Mouse (Mus musculus) C2C12 (cell line): ENCODE measurements around the gene Tcf7l1. TPM values are rescaled to one million over a fixed set of nuclear protein-coding genes. Genes with fewer than 3 reads are reported as not detected.

Source experiments
- H3K27me3 ChIP-seq: one replicate; pipeline ENCODE4 v1.6.1; 2011; ENCODE audit not compliant: control insufficient read depth, insufficient read depth, insufficient read length
- H3K36me3 ChIP-seq: one replicate; pipeline ENCODE4 v1.6.1; 2011; ENCODE audit not compliant: control insufficient read depth, insufficient read depth
- H3K4me3 ChIP-seq: one replicate; pipeline ENCODE4 v1.5.1; 2011; ENCODE audit warnings: mild to moderate bottlenecking, control low read depth; ENCODE audit not compliant: poor library complexity, insufficient read depth, severe bottlenecking
- H3K79me2 ChIP-seq: one replicate; pipeline ENCODE4 v1.6.1; 2011; ENCODE audit not compliant: control insufficient read depth, insufficient read depth
- H3K79me3 ChIP-seq: one replicate; pipeline ENCODE4 v1.6.1; 2011; ENCODE audit warnings: low read depth, control low read depth
- H3ac ChIP-seq: one replicate; pipeline ENCODE3; 2011; ENCODE audit warnings: low read depth; ENCODE audit not compliant: control insufficient read depth, insufficient read length
- CEBPB ChIP-seq: IDR thresholded peaks from one replicate; pipeline ENCODE4 v1.6.1; 2011; ENCODE audit warnings: low read depth, mild to moderate bottlenecking, control low read depth, moderate library complexity
- CTCF ChIP-seq: IDR thresholded peaks from one replicate; pipeline ENCODE4 v1.5.1; 2011; ENCODE audit not compliant: control insufficient read depth, insufficient read depth, insufficient read length
- FOSL1 ChIP-seq: IDR thresholded peaks from one replicate; pipeline ENCODE4 v1.8.0; 2011; ENCODE audit warnings: mild to moderate bottlenecking, low read length; ENCODE audit not compliant: poor library complexity, insufficient read depth, severe bottlenecking
- MAX ChIP-seq: IDR thresholded peaks from one replicate; pipeline ENCODE4 v1.6.1; 2011; ENCODE audit warnings: mild to moderate bottlenecking, control low read depth
- MYOD1 ChIP-seq: IDR thresholded peaks from one replicate; pipeline ENCODE4 v1.6.1; 2011; ENCODE audit warnings: low read depth; ENCODE audit not compliant: control insufficient read depth, insufficient read length
- MYOG ChIP-seq: IDR thresholded peaks from one replicate; pipeline ENCODE4 v1.6.1; 2011; ENCODE audit not compliant: control insufficient read depth, insufficient read length; ENCODE audit errors: extremely low read depth
- USF1 ChIP-seq: IDR thresholded peaks from one replicate; pipeline ENCODE4 v1.6.1; 2011; ENCODE audit warnings: low read depth, mild to moderate bottlenecking, control low read depth, moderate library complexity
- polyA plus RNA-seq: library from polyadenylated mRNA; unstranded; fragments of >200 nt; fragmentation: generic; extraction: Trizol; gene quantifications from one replicate; pipeline ENCODE4 v1.2.1, GENCODE M21; 2012; ENCODE audit warnings: missing spikeins

The Tcf7l1 gene
- polyA plus RNA-seq, 1 experiment = 18.3 TPM

DNA sequence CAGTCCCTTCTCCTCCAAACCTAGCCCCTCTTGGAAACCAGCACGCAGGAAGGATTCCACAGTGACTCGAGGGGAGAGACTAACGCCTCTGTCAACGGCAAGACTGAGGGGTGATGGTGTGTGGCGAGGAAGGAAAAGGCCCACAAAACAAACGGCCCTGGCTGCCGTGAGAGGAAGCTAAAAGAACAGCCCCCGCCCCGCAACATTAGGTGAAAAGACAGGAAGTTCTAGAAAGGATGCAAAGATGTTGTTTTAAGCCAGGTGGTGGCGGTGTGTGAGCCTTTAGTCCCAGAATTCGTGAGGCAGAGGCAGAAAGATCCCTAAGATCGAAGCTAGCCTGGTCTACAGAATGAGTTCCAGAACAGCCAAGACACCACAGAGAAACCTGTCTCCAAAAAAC, 43.3 kb downstream of the Tcf7l1 start:
- H3K27me3 ChIP-seq = no peaks in the 10 kb centered on the region
- H3K36me3 ChIP-seq = no peaks in the 10 kb centered on the region
- peaks cover 3% of the 10 kb centered on the region for H3K79me3 ChIP-seq
- peaks cover 6% of the 10 kb centered on the region for H3K79me2 ChIP-seq
- TF ChIP-seq CTCF (no peak), MYOG (no peak), FOSL1 (no peak), USF1 (no peak), MAX (no peak), CEBPB (no peak), MYOD1 (no peak)
- H3ac ChIP-seq = no peak overlapping the region
- H3K4me3 ChIP-seq = no peak overlapping the region

DNA sequence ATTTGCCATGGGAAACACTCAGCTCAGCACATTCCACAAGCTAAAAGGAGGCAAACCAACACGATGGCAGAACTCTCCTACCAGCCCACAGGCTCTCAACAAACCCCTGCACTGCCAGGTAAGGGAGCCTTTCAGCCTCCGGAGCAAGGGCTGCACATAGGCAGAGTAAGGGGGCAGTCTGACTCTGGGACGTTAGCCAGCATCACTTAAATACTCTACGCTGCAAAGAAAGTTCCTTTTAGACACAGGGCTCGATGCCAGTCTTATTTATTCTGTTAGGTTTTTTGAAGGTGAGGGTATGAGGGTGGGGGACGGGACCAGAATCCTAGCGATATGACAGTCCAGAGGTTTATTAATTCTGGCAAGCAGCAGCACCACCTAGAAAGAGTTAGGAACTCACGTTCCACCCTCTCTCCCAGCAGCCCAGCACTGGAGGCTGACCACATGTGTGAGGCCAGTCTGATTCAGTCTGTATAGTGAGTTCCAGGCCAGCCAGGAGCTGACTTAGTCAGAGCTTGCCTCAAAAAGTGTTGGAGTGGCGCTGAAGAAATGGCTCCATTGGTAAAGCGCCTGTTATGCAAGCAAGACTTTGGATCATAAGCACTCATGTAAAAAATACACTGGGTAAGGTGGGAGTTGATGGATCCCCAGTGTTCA, 44.8 kb downstream of the Tcf7l1 start:
- no peaks in the 10 kb centered on the region for H3K36me3 ChIP-seq
- H3K79me3 ChIP-seq = peaks cover 3% of the 10 kb centered on the region
- H3K79me2 ChIP-seq = peaks cover 6% of the 10 kb centered on the region
- no peak for TF ChIP-seq MYOD1
- TF ChIP-seq USF1 = no peak
- TF ChIP-seq CEBPB = no peak
- TF ChIP-seq CTCF = no peak
- TF ChIP-seq MYOG = no peak
- TF ChIP-seq FOSL1 = no peak
- TF ChIP-seq MAX = no peak
- no peak overlapping the region for H3K4me3 ChIP-seq
- peak overlapping the region; percentile 8 for H3ac ChIP-seq
- H3K27me3 ChIP-seq = no peaks in the 10 kb centered on the region

DNA sequence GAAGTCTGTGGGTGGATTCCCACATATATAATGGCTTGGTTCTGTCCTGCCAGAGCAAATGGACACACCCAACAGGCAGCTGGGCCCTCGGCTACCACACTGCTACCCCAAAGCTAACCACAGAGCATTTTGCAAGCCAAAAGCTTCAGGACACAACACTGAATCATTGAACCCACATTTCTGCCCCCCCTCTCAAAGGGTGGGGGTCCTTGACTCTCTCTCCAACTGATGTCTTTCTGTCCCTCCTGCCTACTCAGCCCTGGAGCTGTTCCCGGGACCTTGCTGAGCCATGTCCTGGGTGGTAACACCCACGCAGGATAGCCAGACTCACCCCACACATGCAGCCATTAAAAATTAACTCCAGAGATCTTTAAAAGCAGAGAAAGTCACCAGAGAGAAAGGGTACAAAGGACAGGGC, 45.4 kb downstream of the Tcf7l1 start:
- peaks cover 6% of the 10 kb centered on the region for H3K79me2 ChIP-seq
- no peaks in the 10 kb centered on the region for H3K36me3 ChIP-seq

DNA sequence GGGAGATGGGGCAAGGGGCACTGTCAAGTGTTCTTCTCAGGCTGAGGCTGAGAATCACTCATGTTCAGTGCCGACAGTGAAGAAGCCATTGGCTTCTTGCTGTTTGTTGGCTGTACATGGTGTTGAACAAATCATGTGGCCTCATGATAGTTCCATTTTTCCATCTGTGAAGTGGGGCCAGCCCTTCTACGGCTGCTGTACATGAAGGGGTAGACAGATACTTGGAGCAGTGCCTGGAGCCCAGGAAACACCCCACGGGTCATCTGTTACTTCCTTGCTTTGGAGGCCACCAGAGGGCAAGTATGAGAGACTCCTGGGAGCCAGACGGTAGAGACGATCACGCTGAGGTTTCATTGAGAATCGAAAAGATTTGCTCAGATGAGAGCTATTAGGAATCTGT, 46.7 kb downstream of the Tcf7l1 start:
- Histone ChIP-seq H3K79me3 (peaks cover 3% of the 10 kb centered on the region), H3K36me3 (no peaks in the 10 kb centered on the region), H3ac (no peak overlapping the region), H3K27me3 (no peaks in the 10 kb centered on the region), H3K79me2 (peaks cover 6% of the 10 kb centered on the region), H3K4me3 (no peak overlapping the region)
- TF ChIP-seq MYOD1 (no peak), USF1 (no peak), FOSL1 (no peak), MYOG (no peak), MAX (no peak), CEBPB (no peak), CTCF (no peak)

More for the DNA sequence above, 45.4 kb downstream of the Tcf7l1 start:
- Histone ChIP-seq H3K4me3 (no peak overlapping the region), H3K27me3 (no peaks in the 10 kb centered on the region), H3K79me3 (peaks cover 3% of the 10 kb centered on the region), H3ac (no peak overlapping the region)
- TF ChIP-seq MAX (no peak), CTCF (no peak), MYOG (no peak), FOSL1 (no peak), USF1 (no peak), MYOD1 (peak; percentile 74)

DNA sequence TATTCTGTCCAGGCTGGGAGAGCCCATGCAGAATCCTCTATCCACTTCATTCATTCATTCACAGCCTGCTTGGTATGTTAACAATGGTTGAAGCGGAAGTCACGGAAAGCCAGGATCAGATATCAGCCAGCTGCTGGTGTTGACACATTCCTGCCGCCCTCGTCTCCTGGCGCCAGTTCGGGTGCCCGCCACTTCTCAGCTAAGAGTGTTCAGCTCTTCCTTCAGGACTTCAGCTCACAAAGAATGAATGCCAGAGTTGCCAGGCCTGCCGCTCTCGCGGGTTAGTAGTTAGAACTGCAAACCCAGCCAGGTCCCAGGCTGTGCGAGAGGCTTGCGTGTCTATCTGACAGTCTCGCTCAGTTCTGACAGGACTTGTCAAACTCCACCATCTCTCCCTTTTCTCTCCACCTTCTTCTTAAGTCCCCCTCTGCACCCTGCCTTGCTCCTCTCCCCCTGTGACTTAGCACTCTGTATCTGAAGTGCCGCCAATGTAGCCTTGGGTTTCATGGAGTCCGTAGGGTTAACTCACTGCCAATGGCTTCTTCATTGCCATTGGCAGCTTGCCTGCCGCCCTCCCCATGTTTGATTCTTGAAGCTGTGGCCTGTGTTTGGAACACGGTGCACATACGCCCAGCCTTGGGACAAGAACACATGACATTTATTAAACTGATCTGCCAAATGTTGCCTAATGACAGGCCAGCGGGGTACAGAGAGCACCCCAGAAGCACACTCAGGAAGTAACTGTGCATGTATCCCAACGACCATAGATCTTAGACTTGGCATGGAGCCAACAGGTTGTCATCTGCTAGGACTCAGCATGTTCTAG, 48.2 kb downstream of the Tcf7l1 start:
- peak overlapping the region; percentile 34 for H3ac ChIP-seq
- H3K4me3 ChIP-seq = no peak overlapping the region
- peaks cover 6% of the 10 kb centered on the region for H3K79me2 ChIP-seq
- no peaks in the 10 kb centered on the region for H3K27me3 ChIP-seq
- no peak for TF ChIP-seq CTCF
- no peak for TF ChIP-seq MAX
- TF ChIP-seq FOSL1 = no peak
- no peak for TF ChIP-seq MYOG
- TF ChIP-seq MYOD1 = peak; percentile 80
- TF ChIP-seq USF1 = no peak
- H3K79me3 ChIP-seq = peaks cover 3% of the 10 kb centered on the region
- no peaks in the 10 kb centered on the region for H3K36me3 ChIP-seq
